Mouse (Mus musculus) embryonic stem cell, embryonic (primary cell): ENCODE measurements around the gene Efcab9.

Source experiments
- CTCF ChIA-PET, 4 experiments: fragments of 300-600 bp in 2 of 4; fragments of 350-600 bp in 2 of 4; sonication (Branson Sonifier 250); formaldehyde crosslinking; loops; one replicate each; lab custom pipeline; 2022; ENCODE audit warnings: inconsistent platforms in 2 of 4; lab: Charles Lee
- POLR2A ChIA-PET, 4 experiments: fragments of 300-600 bp in 2 of 4; fragments of 350-600 bp in 2 of 4; sonication (Branson Sonifier 250); formaldehyde crosslinking; loops; one replicate each; lab custom pipeline; 2022; ENCODE audit warnings: antibody characterized with exemption in 4 of 4, inconsistent platforms in 1 of 4; lab: Charles Lee

The Efcab9 gene

DNA sequence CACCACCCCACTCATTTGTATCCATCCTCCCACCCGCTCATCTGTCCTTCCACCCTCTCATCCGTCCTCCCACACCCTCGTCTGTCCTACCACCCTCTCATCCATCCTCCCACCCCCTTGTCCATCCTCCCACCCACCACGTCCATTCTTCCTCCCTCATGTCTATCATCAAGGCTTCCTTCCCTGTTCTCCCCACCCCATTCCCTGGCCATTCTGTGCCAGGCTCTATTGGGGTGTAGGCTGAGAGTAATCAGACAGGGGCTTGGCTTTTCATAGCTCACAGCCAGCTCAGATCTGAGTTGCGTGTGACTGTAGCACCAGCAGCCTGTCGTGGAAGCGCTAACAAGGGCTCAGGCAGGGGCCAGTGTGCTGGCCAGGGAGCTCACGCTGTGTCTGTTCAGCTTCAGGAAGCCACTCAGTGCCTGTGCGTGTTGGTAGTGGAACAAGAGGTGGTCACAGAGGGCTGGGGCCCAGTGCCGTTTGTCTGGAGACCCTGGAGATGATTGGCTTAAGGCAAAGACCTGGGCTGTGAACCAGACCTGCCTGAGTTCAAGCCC, 15.6 kb upstream of the Efcab9 start:
- ChIA-PET POLR2A (interaction anchor here in 2 of 4 experiments (0.9 to 1.1 kb wide), 2 partner anchors 13 to 43 kb away, joined by 3 read pairs; no protein-coding TSS in a partner anchor), CTCF (interaction anchor here in 1 of 4 experiments (0.8 kb wide), 1 partner anchor 52 kb away, joined by 4 read pairs; no protein-coding TSS in a partner anchor)

DNA sequence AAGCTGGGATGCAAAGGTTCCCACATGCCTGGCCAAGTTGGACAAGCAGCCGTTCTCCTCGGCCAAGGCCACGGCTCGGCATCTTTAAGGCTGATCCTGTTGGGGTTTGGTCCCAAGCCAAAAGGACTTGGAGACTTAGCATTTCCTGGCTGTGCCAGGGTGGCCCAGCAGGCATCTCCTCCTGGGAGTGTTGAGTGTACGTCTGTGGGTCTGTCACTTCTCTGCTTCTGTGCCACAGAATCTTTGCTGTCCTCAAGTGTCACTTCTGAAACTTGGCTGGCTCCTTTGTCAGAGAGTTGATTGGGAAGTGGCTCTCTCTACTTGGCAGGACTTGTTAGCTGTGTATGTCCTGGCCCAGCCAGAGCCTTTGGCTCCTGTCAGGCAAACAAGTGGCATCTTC, 14.6 kb upstream of the Efcab9 start:
- POLR2A ChIA-PET: no interaction called here
- CTCF ChIA-PET: no interaction called here

DNA sequence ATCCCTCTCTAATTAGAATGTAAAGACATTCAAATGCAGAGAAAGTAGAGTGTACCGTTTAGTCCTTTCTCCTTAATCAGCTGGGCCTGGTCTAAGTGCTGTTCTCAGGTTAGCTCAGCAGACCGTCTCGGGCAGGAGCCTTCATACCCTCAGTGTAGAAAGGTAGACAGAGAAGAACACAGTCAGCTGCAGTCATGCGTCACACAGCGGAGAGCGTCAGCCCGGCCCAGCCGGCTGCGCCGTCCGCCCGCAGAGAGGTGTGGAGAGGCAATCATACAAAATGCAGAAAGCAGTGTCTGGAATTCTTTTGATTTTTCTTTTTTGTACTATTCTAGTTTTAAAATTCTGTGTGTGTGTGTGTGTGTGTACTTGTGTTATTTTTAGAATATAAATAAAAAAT, 13.7 kb upstream of the Efcab9 start:
- ChIA-PET CTCF (no interaction called here), POLR2A (interaction anchor here in 2 of 4 experiments (0.5 to 1.9 kb wide), 5 partner anchors 9 to 53 kb away, joined by 3 to 12 read pairs (median 3); partner anchors contain the start of genes Efcab9 (in 1 of the 2) and Stk10 (in 1 of the 2))

DNA sequence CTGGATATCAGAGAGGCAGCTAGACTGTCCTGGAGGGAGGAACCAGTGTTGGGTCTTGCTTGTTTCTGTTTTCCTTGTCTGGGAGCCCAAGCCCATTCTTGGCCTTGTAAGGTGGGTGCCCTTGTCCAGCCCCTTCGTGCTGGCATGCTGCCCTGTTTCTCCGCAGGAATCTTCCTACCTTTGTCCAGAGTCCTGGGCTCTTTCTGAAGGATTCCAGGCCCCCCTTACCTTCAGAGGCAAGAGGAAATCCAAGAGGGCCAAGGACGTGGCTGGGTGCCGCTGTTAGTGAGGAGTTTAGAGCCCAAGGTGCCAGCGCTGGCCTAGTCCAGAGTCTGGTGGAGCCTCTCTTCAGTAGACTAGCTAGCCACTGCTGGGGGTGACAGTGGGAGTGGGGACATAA, 12.6 kb upstream of the Efcab9 start:
- CTCF ChIA-PET: interaction anchor here in 1 of 4 experiments (0.6 kb wide), 1 partner anchor 13 kb away, joined by 3 read pairs; no protein-coding TSS in a partner anchor
- POLR2A ChIA-PET: interaction anchor here in 2 of 4 experiments (0.6 to 1.9 kb wide), 4 partner anchors 9 to 11 kb away, joined by 3 to 12 read pairs (median 3); partner anchors contain the start of genes Stk10 (in 2 of the 2) and Efcab9 (in 1 of the 2)

DNA sequence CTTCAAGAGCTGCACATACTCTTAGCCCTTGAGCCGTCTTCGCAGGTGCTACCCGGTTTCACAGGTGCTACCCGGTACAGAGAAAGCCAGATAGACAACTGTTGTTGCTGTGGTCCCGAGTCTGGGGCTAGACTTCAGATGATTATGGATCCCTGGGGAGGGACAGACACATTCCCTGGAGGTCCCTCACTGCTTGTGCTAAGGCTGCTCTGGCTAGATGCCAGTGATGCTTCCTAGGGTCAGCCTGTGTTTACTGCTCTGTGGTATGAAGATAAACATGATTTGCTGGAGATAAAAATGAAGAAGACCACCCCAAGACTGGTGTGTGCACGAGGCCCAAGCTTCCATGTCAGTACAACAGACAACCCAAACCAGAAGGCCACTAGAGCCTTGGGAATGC, 12.2 kb upstream of the Efcab9 start:
- ChIA-PET CTCF (no interaction called here), POLR2A (interaction anchor here in 2 of 4 experiments (0.9 to 1.4 kb wide), 3 partner anchors 9 to 11 kb away, joined by 3 to 6 read pairs (median 5); partner anchors contain the start of gene Stk10 (in 2 of the 2))

DNA sequence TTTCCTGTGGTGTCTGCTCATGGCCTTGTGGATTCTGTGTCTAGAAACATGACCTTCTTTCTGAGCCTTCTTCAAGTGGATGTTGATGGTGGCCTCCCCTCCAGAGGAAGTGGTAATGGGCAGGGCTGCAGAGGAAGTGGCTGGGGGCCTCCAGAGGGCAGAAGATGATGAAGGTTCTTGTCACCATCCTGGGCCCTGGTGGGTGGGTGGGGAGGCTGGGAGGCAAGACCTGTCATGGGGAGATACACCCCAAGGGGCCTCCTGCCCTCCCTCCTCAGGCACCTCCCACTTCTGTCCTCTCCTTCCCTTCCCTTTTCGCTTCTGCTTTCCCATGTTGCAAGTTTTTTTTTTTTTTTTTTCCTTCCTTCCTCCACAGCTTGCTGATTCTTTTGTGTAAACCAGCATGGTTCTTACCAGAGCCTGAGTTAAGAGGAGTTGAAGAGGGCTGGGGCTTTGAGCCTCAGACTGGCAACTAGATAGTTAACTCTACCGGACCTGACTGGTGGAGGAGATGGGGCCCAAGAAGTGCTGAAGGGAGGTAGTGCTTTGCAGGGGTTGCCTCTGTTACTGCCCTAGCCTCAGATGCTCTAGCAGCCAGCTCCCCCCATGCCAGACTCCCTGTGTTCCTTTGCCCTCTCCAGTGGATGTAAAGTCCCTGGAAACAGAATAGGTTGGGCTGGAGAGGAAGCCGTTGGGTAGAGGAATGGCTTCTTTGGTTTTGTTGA, 11.0 kb upstream of the Efcab9 start:
- CTCF ChIA-PET: interaction anchor here in 1 of 4 experiments (0.6 kb wide), 1 partner anchor 9 kb away, joined by 3 read pairs; no protein-coding TSS in a partner anchor
- POLR2A ChIA-PET: interaction anchor here in 2 of 4 experiments (0.8 to 1.4 kb wide), 4 partner anchors 8 to 23 kb away, joined by 3 to 6 read pairs (median 4); partner anchors contain the start of gene Stk10 (in 1 of the 2)

DNA sequence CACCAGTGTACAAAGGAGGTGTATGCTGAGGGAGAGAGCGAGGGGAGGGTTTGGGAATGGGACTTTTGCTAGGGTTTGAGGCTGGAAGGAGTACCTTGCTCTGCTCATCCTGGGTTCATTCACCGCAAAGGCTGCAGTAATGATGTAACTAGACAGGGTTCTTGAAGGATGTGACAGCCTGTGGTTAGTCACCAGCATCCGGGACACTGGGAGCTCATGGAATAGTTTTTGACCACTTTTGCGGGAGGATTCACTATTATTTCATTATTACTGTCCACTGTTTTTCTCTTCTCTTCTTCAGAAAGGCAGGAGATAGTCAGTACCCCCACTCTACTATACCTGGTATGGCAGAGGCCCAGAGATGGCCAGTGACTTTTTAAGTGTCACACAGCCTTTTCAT, 10.3 kb upstream of the Efcab9 start:
- ChIA-PET CTCF (no interaction called here), POLR2A (interaction anchor here in 1 of 4 experiments (1.0 kb wide), 1 partner anchor 9 kb away, joined by 4 read pairs; the partner anchor contains the start of gene Stk10)

DNA sequence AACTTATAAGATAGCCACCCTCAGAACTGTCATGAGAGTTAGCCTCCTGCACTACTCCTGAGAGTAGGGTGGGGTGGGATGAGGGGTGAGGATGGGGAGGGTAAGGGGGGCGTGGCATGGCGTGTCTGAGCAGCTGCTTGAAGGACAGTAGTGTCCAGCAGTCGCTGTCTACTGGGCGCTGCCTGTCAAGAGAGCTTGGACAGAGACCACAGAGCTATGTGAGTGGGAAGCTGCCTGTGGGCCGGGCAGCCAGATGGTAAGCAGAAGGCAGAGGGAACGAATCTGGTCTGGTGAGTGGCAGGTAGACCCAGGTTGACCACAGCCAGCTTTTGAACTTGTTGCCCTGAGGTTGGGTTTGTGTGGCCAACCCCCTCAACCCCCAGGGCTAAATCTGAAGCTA, 8.6 kb upstream of the Efcab9 start:
- POLR2A ChIA-PET: interaction anchor here in 1 of 4 experiments (0.6 kb wide), 2 partner anchors 173 to 491 kb away, joined by 3 to 8 read pairs; no protein-coding TSS in a partner anchor

DNA sequence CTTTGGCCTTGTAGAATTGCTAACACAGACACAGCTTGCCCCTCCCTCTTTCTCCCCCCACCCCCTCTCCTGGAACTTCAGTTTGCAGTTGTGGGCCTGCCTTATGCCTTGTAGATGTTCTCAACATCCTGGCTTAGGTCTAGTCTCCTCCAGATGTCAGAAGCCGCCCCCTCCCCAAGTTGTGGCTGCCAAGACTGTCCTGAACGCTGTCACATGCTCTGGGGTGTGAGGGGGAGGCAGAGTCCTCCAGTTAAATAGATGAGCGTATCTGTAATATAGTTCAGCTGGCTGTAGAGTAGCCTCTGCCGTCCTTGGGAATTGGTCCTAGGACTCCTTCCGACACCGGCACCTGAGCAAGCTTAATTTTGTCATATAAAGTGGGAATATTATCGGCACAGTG, 7.8 kb upstream of the Efcab9 start:
- ChIA-PET CTCF (no interaction called here), POLR2A (interaction anchor here in 1 of 4 experiments (0.6 to 1.6 kb wide), 3 partner anchors 10 to 172 kb away, joined by 3 to 8 read pairs (median 4); no protein-coding TSS in a partner anchor)

More for the DNA sequence above, 8.6 kb upstream of the Efcab9 start:
- CTCF ChIA-PET: interaction anchor here in 1 of 4 experiments (0.6 kb wide), 1 partner anchor 990 kb away, joined by 9 read pairs; no protein-coding TSS in a partner anchor

DNA sequence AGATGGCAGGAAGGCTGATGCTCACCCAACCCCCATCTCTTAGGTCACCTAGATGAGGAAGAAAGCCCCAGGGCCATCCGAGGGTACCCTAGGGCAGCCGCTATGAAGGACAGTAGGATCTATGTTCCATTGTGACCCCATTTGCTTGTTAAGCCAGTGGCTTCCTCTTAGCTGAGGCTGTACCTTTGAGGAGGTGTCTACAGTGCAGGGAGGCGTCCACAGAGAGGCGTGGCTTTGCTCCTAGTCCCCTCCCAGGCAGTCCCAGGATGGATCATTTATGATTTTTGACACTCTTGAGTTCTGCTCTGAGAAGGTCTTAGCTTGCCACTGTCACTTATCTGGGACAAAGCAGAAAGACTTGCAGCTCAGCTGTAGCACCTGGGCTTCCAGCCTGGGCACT, 7.0 kb upstream of the Efcab9 start:
- POLR2A ChIA-PET: interaction anchor here in 1 of 4 experiments (1.0 to 1.6 kb wide), 2 partner anchors 11 to 17 kb away, joined by 3 to 4 read pairs; no protein-coding TSS in a partner anchor
- CTCF ChIA-PET: no interaction called here

DNA sequence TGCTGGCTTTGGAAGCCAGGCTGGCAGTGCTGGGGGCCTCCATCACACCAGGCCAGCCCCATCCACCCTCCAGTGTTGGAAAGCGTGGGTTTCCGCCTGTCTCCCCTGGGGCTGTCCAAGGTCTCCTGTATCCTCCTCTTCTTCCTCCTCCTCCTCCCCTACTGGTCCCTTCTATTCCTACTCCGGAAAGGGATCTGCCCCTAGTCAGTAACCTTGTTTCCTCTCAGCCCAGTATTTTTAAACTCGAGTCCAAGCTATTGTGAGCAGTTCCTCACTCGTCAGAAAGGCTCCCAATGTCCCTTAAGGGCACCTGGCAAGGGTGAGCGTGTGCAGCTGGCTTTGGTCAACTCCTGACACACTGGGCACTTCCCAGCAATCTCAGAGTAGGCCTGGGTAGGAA, 6.6 kb upstream of the Efcab9 start:
- CTCF ChIA-PET: no interaction called here
- POLR2A ChIA-PET: interaction anchor here in 1 of 4 experiments (1.6 kb wide), 1 partner anchor 17 kb away, joined by 4 read pairs; no protein-coding TSS in a partner anchor

DNA sequence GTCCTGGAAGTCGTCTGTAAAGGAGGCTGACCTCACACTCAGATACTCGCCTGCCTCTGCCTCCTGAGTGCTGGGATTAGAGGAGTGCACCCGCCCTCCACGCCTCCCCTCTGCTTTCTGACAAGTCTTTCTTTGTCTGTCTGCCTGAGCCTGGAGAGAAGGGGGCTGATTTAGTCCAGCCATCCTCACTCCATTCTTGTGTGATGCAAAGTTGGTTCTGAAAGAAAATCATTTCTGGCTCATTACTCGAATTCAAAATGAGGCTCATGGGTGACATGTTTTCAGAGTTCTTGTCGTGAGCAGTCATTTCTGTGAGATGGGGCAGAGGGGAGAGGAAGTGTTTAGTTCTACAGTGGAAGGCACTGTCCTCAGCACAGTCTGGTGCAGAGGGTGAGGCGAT, 5.1 kb upstream of the Efcab9 start:
- ChIA-PET POLR2A (interaction anchor here in 3 of 4 experiments (0.6 to 1.7 kb wide), 8 partner anchors 10 to 643 kb away, joined by 3 to 9 read pairs (median 3); no protein-coding TSS in a partner anchor), CTCF (no interaction called here)

DNA sequence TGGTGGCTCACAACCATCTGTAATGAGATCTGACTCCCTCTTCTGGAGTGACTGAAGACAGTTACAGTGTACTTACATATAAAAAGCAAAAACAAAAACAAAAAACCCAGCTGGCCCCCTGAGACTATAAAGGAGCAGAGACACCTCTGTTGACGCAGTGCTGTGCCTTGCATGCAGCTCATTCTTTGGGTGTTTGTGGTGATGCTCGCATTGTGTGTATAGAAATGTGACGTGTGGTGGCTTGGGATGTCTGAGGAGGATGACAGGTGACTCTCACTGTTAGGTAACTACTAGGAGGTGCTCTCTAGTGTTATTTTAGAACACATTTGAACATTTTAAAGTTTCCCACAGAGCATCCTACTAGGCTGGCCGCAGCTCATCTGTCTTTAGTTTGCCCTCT, 3.8 kb upstream of the Efcab9 start:
- CTCF ChIA-PET: no interaction called here
- POLR2A ChIA-PET: interaction anchor here in 2 of 4 experiments (0.9 to 1.7 kb wide), 3 partner anchors 9 to 36 kb away, joined by 3 to 6 read pairs (median 3); no protein-coding TSS in a partner anchor

DNA sequence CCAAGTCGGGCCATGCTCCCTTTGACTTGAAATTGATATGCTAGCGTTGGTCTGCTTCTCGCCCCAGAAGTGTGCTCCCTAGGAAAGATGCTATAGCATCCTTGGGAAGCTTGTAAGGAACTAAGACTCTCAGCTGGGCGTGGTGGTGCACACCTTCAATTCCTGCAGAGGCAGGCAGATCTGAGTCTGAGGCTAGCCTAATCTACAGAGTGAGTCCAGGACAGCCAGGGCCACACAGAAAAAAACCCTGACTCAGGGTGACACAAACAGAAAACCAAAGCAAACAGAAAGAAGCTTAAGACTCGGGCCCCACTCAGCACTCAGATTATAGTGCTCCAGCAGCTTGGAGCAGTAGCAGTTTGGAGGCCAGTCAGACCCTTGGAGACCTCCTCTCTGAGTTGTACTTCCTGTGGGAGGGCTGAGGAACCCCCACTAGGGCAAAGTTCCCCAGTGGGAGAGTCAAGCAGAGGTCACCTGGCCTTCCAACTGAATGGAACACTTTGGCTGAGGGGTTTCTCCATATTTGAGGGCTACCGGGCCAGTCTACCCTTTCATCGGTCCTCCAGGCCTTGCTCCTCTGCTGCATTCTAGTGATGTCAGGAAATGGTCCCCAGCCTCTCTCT, 2.7 kb upstream of the Efcab9 start:
- ChIA-PET POLR2A (interaction anchor here in 2 of 4 experiments (0.7 to 2.6 kb wide), 10 partner anchors 9 to 108 kb away, joined by 3 to 22 read pairs (median 4); partner anchors contain the start of gene Fbxw11 (in 1 of the 2)), CTCF (interaction anchor here in 2 of 4 experiments (0.7 to 1.6 kb wide), 3 partner anchors 9 to 213 kb away, joined by 3 to 5 read pairs (median 3); no protein-coding TSS in a partner anchor)

DNA sequence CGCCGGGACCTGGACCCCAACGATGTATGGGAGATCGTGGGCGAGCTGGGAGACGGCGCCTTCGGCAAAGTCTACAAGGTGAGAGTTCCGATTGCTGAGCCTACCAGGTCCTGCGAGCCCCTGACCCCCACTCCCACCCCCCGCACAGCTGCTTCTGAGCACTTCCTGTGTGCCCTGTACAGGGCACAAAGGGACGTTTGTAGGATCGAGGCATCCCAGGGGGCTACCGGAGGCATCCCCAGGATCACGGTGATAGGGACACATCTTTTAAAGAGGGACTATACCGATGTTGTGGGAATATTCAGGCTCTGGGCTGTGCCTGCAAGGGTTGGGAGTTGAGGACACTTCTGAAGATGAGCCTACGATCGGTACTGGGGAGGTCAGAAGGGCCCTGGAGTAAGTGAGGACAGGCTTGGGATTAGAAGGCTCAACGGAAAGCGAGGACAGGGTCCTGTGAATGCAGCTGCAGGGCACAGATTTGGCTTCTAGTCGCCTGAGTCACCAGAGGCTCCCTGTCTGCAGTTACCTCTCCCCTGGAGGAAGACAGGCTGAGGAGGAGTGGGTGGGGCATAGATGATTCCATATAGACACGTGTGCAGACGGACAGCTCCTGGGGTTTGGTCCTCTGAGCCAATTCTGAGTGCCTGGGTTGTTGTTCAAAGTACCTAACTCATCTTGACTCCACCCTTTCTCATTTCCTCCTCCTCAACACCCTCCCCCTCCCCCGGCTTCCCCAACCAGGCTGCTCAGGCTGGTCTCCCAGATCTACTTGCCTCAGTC, 1.8 kb upstream of the Efcab9 start:
- POLR2A ChIA-PET: interaction anchor here (0.6 to 2.6 kb wide), 48 partner anchors 9 to 552 kb away, joined by 3 to 22 read pairs (median 4); partner anchors contain the start of genes Fbxw11 (in 3 of the 4), Nprl3 (in 1 of the 4) and Rhbdf1 (in 1 of the 4)
- CTCF ChIA-PET: interaction anchor here in 3 of 4 experiments (0.6 to 1.6 kb wide), 8 partner anchors 9 to 213 kb away, joined by 3 to 5 read pairs (median 3); no protein-coding TSS in a partner anchor

DNA sequence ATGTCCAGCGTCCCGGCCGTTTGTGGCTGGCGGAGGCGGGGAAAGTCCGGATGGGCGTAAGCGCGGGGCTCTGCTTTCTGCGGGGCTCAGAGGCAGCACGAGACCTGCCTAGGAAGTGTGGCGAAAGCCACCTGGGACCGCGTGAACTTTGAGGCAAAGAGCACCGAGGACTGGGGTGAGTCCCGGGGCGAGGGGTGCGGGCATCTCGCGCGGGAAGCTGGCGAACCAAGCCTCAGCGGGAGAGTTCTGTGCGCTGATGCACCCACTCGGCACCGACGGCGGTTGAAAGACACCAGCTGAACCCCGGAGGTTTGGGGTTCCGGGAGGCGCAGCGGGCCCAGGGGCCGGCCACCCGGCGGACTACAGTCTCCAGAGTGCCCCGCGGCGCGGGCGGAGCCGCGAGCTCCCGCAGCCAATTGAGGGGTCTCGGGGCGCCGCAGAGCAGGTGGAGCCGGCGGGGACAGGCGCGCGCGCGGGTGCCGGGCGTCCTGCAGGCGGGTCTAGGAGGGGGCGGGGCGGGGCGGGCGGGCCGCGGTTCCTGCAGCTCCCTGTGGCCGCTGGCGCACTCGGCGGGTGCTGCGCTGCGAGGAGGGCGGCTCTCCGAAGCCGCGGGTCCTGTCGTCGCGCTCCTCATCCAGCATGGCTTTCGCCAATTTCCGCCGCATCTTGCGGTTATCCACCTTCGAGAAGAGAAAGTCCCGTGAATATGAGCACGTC, 1.0 kb upstream of the Efcab9 start, which contains the start of gene Stk10:
Stk10 (plus strand) TSS at position 541 of the 717 bp plus-strand sequence.
- ChIA-PET CTCF (interaction anchor here in 3 of 4 experiments (0.5 to 1.5 kb wide), 8 partner anchors 32 to 328 kb away, joined by 3 to 4 read pairs (median 3); partner anchors contain the start of gene Snrnp25 (in 1 of the 3)), POLR2A (interaction anchor here (0.6 to 2.6 kb wide), 51 partner anchors 9 to 551 kb away, joined by 3 to 22 read pairs (median 4); partner anchors contain the start of genes Fbxw11 (in 3 of the 4), Nprl3 (in 1 of the 4) and Rhbdf1 (in 1 of the 4))
